Mouse (Mus musculus): ENCODE measurements around the gene Mapkapk3.

DNA sequence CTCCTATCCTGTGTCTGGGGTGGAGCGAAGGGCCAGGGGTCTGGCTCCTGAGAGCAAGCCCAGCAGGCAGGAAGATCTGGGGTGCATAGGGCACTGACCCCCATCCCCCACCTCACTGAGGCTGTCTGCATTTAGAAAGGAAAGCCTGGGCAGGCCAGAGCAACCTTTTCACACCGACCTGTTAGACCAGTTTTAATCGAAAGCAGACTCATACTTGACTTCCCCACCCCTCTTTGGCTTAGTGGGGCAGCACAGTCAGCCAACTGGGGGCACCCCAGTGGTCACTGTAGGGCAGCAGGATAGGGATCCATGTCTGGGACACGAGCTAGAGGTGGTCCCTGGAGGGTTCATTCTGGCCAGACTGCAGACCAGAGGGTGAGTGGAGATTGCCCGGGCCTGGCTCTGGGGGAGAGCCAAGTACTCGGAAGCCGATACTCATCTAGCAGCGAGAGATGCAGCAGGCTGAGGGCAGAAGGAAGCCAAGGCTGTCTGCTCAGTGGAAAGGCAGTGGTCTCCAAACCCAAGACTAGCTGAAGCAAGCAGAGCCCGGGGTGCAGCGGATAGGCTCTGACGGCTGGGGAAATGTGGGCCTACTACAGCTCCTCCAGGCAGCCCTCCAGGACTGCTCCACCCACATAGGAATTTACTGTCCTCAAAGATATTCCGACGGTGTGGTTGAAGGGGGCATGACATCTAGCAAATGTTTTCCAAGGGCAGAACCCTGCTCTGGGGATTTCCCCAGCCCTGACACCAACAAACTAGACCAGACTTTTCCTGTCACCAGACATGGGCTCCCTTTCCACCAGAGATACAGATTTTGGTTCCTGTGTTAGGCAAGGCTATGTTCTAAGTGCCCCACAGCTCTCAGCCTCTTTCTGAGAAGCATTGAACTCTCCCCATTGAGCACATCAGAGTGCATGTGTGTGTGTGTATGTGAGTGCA, 16.2 kb upstream of the Mapkapk3 start:
- TF ChIP-seq POLR2A (IDR thresholded peaks at IDR 0.05; ENCODE audit: extremely low read depth, insufficient read depth, low read length) (no peak), CTCF (IDR thresholded peaks at IDR 0.05; ENCODE audit: low read depth, low read length) (no peak)
